Mouse (Mus musculus) testis, adult 2 months (tissue): ENCODE data around the gene Sorbs2. TPM values are rescaled to one million over a fixed set of nuclear protein-coding genes. Genes with fewer than 3 reads are reported as not detected.

ENCODE experiments used
- H3K27ac ChIP-seq: fragments of 200-500 bp; 2 replicates; pipeline ENCODE4 v1.5.1; 2012; ENCODE audit warnings: low read depth, low read length; ENCODE audit not compliant: control insufficient read depth, insufficient read depth
- H3K27me3 ChIP-seq: fragments of 200-500 bp; 2 replicates; pipeline ENCODE4 v1.6.1; 2012; ENCODE audit warnings: mild to moderate bottlenecking, low read length, moderate library complexity; ENCODE audit not compliant: control insufficient read depth, insufficient read depth
- H3K36me3 ChIP-seq: fragments of 200-500 bp; 2 replicates; pipeline ENCODE4 v1.6.1; 2012; ENCODE audit warnings: mild to moderate bottlenecking, low read length; ENCODE audit not compliant: control insufficient read depth, insufficient read depth
- H3K4me1 ChIP-seq: fragments of 200-500 bp; 2 replicates; pipeline ENCODE4 v1.6.1; 2012; ENCODE audit warnings: low read length; ENCODE audit not compliant: control insufficient read depth, insufficient read depth
- H3K4me3 ChIP-seq: fragments of 200-500 bp; 2 replicates; pipeline ENCODE4 v1.5.1; 2012; ENCODE audit warnings: low read depth, mild to moderate bottlenecking, low read length, moderate library complexity, mixed read lengths; ENCODE audit not compliant: control insufficient read depth
- CTCF ChIP-seq: fragments of 200-500 bp; IDR thresholded peaks from 2 replicates; pipeline ENCODE4 v1.5.1; 2012; ENCODE audit warnings: low read depth, mild to moderate bottlenecking, inconsistent platforms, low read length, moderate library complexity; ENCODE audit not compliant: control insufficient read depth, insufficient read depth, insufficient replicate concordance
- POLR2A ChIP-seq: fragments of 200-500 bp; IDR thresholded peaks from 2 replicates; pipeline ENCODE4 v1.6.1; 2012; ENCODE audit warnings: low read depth, mild to moderate bottlenecking, inconsistent platforms, low read length, moderate library complexity; ENCODE audit not compliant: control insufficient read depth
- polyA plus RNA-seq: library from polyadenylated mRNA; depleted of rRNA; stranded (reverse); fragments of >200 nt; gene quantifications from 2 replicates; pipeline ENCODE4 v1.2.3, GENCODE M21; 2012

Gene Sorbs2
- polyA plus RNA-seq, 1 experiment, result 5.8 TPM

DNA sequence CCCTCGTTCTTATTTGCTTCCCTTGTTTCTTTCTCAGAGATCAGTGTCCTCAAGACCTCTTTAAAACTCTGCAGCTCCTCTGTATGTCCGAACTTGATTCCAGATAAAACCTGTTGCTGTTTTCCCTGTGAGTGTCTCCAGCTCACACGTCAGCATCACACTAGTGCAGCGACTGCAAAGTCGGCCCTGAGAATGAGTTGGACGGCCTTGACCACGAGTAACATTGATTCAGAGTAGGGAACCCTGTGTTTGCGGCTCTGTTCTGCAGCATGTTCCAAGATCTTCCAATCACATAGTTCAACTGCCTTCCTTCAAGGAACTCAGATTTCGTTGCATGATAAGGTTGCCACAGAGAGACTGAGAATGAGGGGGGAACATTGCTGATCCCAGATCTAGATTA lies 268.8 kb downstream of the Sorbs2 start:
- TF ChIP-seq POLR2A (no peak), CTCF (no peak)
- Histone ChIP-seq H3K27ac (no peak overlapping the region), H3K27me3 (no peaks in the 10 kb centered on the region), H3K36me3 (no peaks in the 10 kb centered on the region), H3K4me1 (no peaks in the 10 kb centered on the region), H3K4me3 (no peak overlapping the region)

DNA sequence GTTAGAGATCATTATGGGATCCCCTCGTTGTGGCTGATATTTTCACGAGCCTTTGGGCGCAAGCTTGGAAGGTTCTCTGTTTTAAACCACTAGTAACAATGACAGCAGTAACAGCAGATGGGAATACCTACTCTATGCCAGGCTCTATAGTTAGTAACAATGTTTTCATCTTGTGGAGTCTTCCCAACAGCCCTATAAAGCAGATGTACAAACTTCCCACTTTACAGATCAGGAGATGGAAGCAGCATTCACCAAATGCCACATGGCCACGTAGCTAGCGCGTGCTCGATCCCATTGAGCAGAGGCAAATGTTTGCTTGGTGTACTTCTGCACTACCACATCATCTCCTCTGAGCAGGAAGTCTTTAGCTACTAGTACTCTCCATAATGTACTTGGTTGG lies 269.4 kb downstream of the Sorbs2 start:
- TF ChIP-seq CTCF (no peak), POLR2A (no peak)
- H3K4me1 ChIP-seq, result no peaks in the 10 kb centered on the region
- no peak overlapping the region for H3K4me3 ChIP-seq
- H3K36me3 ChIP-seq, result no peaks in the 10 kb centered on the region
- H3K27ac ChIP-seq, result no peak overlapping the region
- no peaks in the 10 kb centered on the region for H3K27me3 ChIP-seq

DNA sequence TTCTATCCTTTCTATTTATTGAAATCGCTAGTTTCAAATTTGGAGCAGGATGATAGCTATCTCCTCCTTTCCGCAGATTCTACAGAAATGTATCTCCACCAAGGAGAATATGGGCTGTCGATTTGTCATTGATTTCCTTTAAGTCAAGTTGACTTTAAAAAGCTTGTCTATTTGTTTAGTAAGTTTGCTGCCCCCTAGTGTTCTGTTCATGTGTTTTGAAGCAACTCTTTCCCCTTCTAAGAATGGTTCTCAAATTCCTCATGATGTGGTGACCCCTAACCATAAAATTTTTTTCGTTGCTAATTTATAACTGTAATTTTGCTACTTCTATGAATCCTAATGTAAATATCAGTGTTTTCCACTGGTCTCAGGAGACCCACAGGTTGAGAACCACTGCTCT lies 273.0 kb downstream of the Sorbs2 start:
- H3K27ac ChIP-seq, result no peak overlapping the region
- no peaks in the 10 kb centered on the region for H3K36me3 ChIP-seq
- TF ChIP-seq CTCF (no peak), POLR2A (no peak)
- no peaks in the 10 kb centered on the region; the same call in 1 of the 2 replicates for H3K4me1 ChIP-seq
- H3K27me3 ChIP-seq, result no peaks in the 10 kb centered on the region
- H3K4me3 ChIP-seq, result no peak overlapping the region

DNA sequence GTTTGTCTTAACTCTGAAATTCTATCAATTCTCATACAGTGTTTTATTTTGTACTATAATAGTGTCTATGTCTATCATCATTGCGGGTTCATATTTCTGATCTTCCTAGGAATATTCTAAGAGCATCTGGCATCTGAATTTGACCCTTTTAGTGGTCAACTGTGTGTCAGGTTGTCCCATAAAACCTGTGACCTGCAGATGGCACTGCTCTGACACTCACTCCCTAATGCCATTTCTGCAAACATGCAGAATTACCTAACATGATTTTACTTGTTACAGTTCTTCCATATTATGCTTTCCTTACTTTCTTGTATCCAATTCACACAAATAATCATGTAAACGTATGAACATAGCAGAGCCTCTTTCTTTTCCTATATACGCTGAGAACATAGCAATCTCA lies 281.0 kb downstream of the Sorbs2 start:
- no peak for TF ChIP-seq CTCF
- no peak for TF ChIP-seq POLR2A
- Histone ChIP-seq H3K36me3 (no peaks in the 10 kb centered on the region), H3K27ac (no peak overlapping the region), H3K27me3 (no peaks in the 10 kb centered on the region), H3K4me1 (no peaks in the 10 kb centered on the region), H3K4me3 (no peak overlapping the region)

DNA sequence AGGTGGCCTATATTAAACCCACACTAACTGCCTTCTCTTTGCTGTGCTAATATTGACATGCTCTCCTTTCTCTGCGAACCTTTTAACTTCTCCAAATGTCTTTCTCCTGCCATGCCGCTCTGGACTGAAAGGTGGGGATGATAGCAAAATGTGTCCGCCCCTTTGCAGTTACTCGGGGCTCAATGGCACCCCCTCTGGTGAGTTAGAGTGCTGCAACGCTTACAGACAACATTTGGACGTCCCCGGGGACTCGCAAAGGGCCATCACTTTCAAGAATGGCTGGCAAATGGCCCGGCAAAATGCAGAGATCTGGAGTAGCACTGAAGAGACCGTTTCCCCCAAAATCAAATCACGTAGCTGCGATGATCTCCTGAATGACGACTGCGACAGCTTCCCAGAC lies 287.3 kb downstream of the Sorbs2 start:
- Histone ChIP-seq H3K36me3 (no peaks in the 10 kb centered on the region), H3K27me3 (no peaks in the 10 kb centered on the region), H3K4me3 (no peak overlapping the region; the same call in 1 of the 2 replicates), H3K4me1 (peaks cover 6% of the 10 kb centered on the region), H3K27ac (no peak overlapping the region)
- TF ChIP-seq CTCF (peak; percentile 63; the same call in 1 of the 2 replicates), POLR2A (no peak)

DNA sequence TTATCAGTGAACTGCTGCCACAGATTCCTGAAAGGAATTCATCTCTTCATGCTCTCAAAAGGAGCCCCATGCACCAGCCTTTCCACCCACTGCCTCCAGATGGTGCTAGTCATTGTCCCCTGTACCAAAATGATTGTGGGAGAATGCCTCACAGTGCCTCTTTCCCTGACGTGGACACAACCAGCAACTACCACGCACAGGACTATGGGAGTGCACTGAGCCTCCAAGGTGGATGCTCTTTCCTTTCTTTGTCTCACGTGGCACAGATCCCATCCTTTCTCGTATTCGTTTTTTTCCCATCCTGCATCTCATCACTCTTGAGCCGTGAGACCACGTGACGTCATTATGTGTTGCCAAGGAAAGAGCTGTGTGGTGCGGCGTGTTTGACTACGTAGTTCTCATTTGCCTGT lies 288.7 kb downstream of the Sorbs2 start:
- TF ChIP-seq POLR2A, result no peak
- peak; percentile 49; the same call in 1 of the 2 replicates for TF ChIP-seq CTCF
- H3K36me3 ChIP-seq, result no peaks in the 10 kb centered on the region
- peak overlapping the region; percentile 59 for H3K4me3 ChIP-seq
- peaks cover 6% of the 10 kb centered on the region for H3K4me1 ChIP-seq
- no peak overlapping the region for H3K27ac ChIP-seq
- H3K27me3 ChIP-seq, result no peaks in the 10 kb centered on the region

DNA sequence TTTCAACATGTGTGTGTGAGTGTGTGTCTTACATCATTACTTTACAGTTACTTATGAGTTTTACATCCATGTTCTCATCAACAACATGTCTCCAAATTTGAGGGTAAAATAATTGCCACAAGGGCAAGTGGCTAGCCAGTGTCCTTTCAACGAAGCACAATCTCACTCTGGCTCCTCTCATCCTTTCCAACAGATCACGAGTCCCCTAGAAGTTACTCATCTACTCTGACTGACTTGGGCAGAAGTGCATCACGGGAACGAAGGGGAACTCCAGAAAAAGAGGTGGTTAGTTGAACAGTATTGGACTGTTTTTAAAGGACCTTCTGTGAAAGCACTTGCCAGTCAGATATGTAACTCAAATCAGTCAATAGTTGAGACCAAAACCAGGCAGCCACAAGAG lies 291.9 kb downstream of the Sorbs2 start:
- Histone ChIP-seq H3K4me1 (peaks cover 6% of the 10 kb centered on the region), H3K27ac (no peak overlapping the region), H3K36me3 (no peaks in the 10 kb centered on the region), H3K27me3 (no peaks in the 10 kb centered on the region), H3K4me3 (no peak overlapping the region)
- TF ChIP-seq CTCF, result no peak
- TF ChIP-seq POLR2A, result no peak

DNA sequence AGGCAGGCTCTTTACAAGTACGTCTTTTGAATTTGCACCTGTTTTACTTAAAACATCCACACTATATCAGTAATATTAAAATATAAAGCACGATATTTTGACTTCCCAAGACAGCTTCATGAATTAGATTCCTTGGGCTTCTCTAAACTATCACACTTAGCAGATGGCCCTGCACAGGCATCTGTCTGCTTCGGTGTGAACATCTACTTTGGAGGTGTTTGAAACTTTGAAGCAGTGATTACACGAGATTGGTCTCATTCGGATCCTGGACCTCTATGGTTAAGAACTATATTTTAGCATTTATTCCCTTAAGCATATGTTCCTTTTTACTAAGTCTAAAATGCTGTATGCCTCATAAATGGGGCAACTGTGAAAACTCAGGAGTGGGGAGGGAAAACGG lies 301.0 kb downstream of the Sorbs2 start:
- Histone ChIP-seq H3K4me1 (no peaks in the 10 kb centered on the region), H3K36me3 (no peaks in the 10 kb centered on the region), H3K27ac (no peak overlapping the region), H3K27me3 (no peaks in the 10 kb centered on the region), H3K4me3 (no peak overlapping the region)
- no peak for TF ChIP-seq POLR2A
- TF ChIP-seq CTCF, result no peak
